Mouse (Mus musculus) forebrain, embryonic 14.5 days (tissue): ENCODE results near the gene Vps13d. TPM values are rescaled to one million over a fixed set of nuclear protein-coding genes. Genes with fewer than 3 reads are reported as not detected.

Source experiments
- ATAC-seq: fragments of 200-750 bp; cut with Nextera tagmentation; 2 replicates; pipeline ENCODE4 v1.8.0; 2017; ENCODE audit warnings: mild to moderate bottlenecking, moderate library complexity
- DNase-seq: peaks from one replicate; pipeline ENCODE4 v3.0.0-alpha.2; 2015; ENCODE audit warnings: low spot score
- H3K27ac ChIP-seq: fragments of 300-500 bp; sonication (generic); 2 replicates; pipeline ENCODE4 v1.5.1; 2014; ENCODE audit warnings: low read depth, mild to moderate bottlenecking, control low read depth, low read length, moderate library complexity
- H3K27me3 ChIP-seq: fragments of 300-500 bp; sonication (generic); replicated peaks from 2 replicates; pipeline ENCODE4 v1.6.1; 2014; ENCODE audit warnings: low read length, control low read depth, mixed read lengths; ENCODE audit not compliant: control insufficient read depth, insufficient read depth
- H3K36me3 ChIP-seq: fragments of 300-500 bp; sonication (generic); 2 replicates; pipeline ENCODE4 v1.6.1; 2014; ENCODE audit warnings: low read length, control low read depth; ENCODE audit not compliant: control insufficient read depth, insufficient read depth
- H3K4me1 ChIP-seq: fragments of 300-500 bp; sonication (generic); 2 replicates; pipeline ENCODE4 v1.6.1; 2014; ENCODE audit warnings: antibody characterized with exemption, low read length, control low read depth; ENCODE audit not compliant: control insufficient read depth, insufficient read depth
- H3K4me2 ChIP-seq: fragments of 300-500 bp; sonication (generic); 2 replicates; pipeline ENCODE4 v1.6.1; 2014; ENCODE audit warnings: mild to moderate bottlenecking, control low read depth, low read length
- H3K4me3 ChIP-seq: fragments of 300-500 bp; sonication (generic); 2 replicates; pipeline ENCODE4 v1.5.1; 2014; ENCODE audit warnings: low read depth, low read length, control low read depth
- H3K9ac ChIP-seq: fragments of 300-500 bp; sonication (generic); 2 replicates; pipeline ENCODE4 v1.6.1; 2014; ENCODE audit warnings: mild to moderate bottlenecking, low read length, control low read depth, moderate library complexity
- H3K9me3 ChIP-seq: fragments of 300-500 bp; sonication (generic); replicated peaks from 2 replicates; pipeline ENCODE4 v1.6.1; 2016; ENCODE audit warnings: low read length, control low read depth, mixed read lengths; ENCODE audit not compliant: control insufficient read depth
- WGBS: fragments of 180-500 bp; shearing (Covaris S2); extraction: QIAGEN DNeasy Blood & Tissue Kit; methylation state at CpG from one replicate; pipeline ENCODE4 v1.1.7; 2014; 5-methylcytosine and 5-hydroxymethylcytosine counted together
- polyA plus RNA-seq: library from polyadenylated mRNA; unstranded; fragments of >200 nt; fragmentation: Nextera tagmentation; extraction: Ambion mirVana; gene quantifications from 2 replicates; pipeline ENCODE4 v1.2.1, GENCODE M21; 2014

Vps13d gene
- polyA plus RNA-seq, 1 experiment from 2014 or later: 9.0 TPM

DNA sequence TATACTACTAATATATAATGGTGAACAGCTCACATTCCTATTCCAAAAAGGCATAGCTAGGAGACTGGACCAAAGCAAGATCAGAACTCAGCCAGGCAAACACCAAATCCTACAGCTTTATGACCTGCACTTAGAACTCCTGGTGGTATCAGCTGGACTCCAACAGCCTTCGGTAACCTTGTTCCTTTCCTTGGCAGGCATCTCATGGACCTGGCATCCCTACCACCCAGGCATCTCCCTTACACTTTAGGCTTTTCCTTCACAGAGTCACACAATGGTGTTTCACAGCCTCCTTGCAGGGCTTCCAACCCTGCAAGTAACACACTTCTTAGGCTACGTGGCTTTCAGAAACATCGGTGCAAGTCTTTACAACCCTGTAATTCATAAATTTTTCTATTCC, 226.4 kb downstream of the Vps13d start:
- WGBS: 89% methylated on average over 3 of the region's 3 CpGs
- no peak for ATAC-seq
- H3K4me3 ChIP-seq: no peak overlapping the region

DNA sequence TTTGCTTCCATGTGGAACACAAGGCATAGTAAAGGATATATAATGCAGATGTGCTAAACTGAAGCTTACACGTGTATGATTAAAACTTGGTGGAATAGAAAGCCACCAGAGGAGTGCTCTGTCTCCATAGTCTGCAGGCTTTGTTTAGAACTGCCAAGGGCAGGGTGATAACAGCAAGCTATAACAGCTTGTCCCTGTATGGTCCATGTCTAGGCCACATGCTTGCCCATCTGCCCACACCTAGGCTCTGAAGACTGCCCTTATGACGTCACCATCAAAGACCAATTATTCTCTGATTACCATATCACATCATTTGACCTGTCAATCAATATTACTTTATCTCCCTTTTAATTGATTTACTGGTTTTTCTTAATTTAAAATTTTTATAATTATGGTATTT, 229.6 kb downstream of the Vps13d start:
- H3K4me3 ChIP-seq: no peak overlapping the region
- WGBS: 79% methylated on average over 2 of the region's 2 CpGs

More for the DNA sequence above, 226.4 kb downstream of the Vps13d start:
- Histone ChIP-seq H3K36me3 (no peaks in the 10 kb centered on the region), H3K27ac (no peak overlapping the region), H3K4me1 (no peaks in the 10 kb centered on the region), H3K9me3 (no peaks in the 10 kb centered on the region), H3K27me3 (no peaks in the 10 kb centered on the region), H3K4me2 (no peak overlapping the region), H3K9ac (no peak overlapping the region)
- no peak for DNase-seq

DNA sequence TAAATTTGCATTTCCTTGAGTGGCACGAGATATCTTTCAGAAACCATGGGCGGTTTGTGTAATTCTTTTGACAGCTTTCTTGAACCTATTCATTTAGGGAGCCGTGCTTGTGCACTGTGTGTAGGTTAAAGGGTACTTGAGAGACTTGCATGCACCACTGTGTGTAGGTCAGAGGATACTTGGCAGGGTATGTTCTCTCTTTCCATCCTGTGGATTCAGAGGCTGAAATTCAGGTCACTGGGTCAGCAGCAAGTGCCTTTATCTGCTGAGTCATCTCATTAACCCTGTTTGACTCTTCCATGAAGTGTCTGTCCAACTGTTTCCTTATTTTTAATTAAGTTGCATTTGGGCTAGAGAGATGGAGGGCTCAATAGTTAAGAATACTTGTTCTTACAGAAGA, 233.1 kb downstream of the Vps13d start:
- Histone ChIP-seq H3K4me2 (no peak overlapping the region), H3K27me3 (no peaks in the 10 kb centered on the region), H3K4me3 (no peak overlapping the region), H3K9ac (no peak overlapping the region), H3K9me3 (no peaks in the 10 kb centered on the region), H3K4me1 (no peaks in the 10 kb centered on the region), H3K27ac (no peak overlapping the region), H3K36me3 (no peaks in the 10 kb centered on the region)
- ATAC-seq: no peak
- 64% methylated on average over 3 of the region's 3 CpGs for WGBS
- no peak for DNase-seq

More for the DNA sequence above, 229.6 kb downstream of the Vps13d start:
- no peaks in the 10 kb centered on the region for H3K4me1 ChIP-seq
- H3K27ac ChIP-seq: no peak overlapping the region
- no peaks in the 10 kb centered on the region for H3K36me3 ChIP-seq
- H3K27me3 ChIP-seq: no peaks in the 10 kb centered on the region
- H3K4me2 ChIP-seq: no peak overlapping the region
- DNase-seq (no peak), ATAC-seq (no peak)
- no peaks in the 10 kb centered on the region for H3K9me3 ChIP-seq
- no peak overlapping the region for H3K9ac ChIP-seq

DNA sequence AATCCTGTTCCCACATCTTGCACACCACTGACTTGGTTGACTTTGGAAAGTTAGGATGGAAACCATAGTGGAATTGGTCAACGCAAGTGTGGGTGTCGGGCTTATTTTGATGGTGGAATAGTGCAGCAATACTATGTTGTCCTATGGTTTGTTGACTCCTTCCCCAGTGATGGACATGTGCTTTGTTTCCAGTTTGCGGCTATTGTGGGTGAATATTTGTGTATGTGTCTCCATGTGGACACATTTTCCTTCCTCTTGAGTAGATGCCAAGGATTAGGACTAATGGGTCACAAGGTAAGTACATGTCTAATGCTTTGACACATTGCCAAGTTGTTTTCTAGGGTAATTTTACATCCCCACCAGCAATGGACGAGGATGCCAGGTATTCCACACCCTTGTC, 233.6 kb downstream of the Vps13d start:
- Histone ChIP-seq H3K9me3 (no peaks in the 10 kb centered on the region), H3K36me3 (no peaks in the 10 kb centered on the region), H3K9ac (no peak overlapping the region), H3K4me2 (no peak overlapping the region), H3K4me1 (no peaks in the 10 kb centered on the region), H3K27me3 (no peaks in the 10 kb centered on the region), H3K4me3 (no peak overlapping the region), H3K27ac (no peak overlapping the region)
- no peak for DNase-seq
- 74% methylated on average over 4 of the region's 4 CpGs for WGBS
- no peak for ATAC-seq

DNA sequence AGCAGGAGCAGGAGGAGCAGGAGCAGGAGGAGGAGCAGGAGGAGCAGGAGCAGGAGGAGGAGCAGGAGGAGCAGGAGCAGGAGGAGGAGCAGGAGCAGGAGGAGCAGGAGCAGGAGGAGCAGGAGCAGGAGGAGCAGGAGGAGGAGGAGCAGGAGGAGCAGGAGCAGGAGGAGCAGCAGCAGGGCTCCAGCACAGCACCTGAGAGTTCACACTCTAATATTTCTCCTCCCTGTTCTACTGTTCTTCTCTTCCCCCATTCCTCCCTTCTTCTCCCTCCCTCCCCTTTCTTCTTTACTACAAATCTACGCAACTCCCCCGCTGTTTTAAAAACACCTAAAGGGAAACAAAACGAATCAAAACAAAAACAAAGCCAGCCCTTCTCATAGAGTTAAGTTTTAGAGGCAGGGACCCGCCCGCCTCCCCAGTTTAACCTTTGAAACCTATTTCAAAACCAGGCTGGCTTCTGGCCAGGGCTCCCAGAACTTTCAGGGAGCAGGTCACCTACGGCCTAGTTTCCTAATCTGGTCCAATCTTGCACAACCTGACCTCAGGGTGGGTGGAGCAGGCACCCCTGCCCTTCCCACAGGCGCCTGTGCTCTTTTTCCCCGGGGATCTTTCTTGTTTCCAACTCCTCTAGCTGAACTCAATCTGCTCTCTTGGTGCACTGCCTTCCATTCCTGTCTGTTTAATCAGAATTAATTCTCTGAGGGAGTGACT, 234.5 kb downstream of the Vps13d start:
- DNase-seq: no peak
- no peak overlapping the region for H3K4me3 ChIP-seq
- no peaks in the 10 kb centered on the region for H3K36me3 ChIP-seq
- no peak overlapping the region for H3K9ac ChIP-seq
- no peak for ATAC-seq
- no peaks in the 10 kb centered on the region for H3K4me1 ChIP-seq
- no peak overlapping the region for H3K4me2 ChIP-seq
- no peak overlapping the region for H3K27ac ChIP-seq
- no peaks in the 10 kb centered on the region for H3K9me3 ChIP-seq
- WGBS: 51% methylated on average over 8 of the region's 8 CpGs
- no peaks in the 10 kb centered on the region for H3K27me3 ChIP-seq

DNA sequence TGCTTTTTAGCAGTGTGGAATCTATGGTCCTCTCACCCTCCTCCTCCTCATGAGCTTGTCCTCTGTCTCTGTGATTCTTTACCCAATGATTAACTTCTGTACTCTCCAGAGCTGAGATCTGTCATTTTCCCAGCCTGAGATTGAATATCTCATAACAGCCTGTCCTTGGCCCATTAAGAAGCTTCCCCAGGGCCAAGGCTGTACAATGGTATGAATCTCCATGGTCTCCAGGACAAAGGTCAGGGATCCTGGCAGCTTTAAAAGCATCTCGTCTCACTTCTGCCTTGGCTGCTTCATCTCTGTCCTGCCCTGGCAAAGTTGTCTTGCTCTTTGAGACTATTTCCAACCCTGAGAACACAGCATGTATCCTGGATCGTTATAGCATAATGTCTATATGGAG, 237.1 kb downstream of the Vps13d start:
- Histone ChIP-seq H3K36me3 (no peaks in the 10 kb centered on the region), H3K27ac (no peak overlapping the region), H3K9ac (no peak overlapping the region), H3K27me3 (no peaks in the 10 kb centered on the region), H3K9me3 (no peaks in the 10 kb centered on the region), H3K4me3 (no peak overlapping the region), H3K4me1 (no peaks in the 10 kb centered on the region), H3K4me2 (no peak overlapping the region)
- DNase-seq: no peak
- 83% methylated on average over 2 of the region's 2 CpGs for WGBS
- ATAC-seq: no peak

DNA sequence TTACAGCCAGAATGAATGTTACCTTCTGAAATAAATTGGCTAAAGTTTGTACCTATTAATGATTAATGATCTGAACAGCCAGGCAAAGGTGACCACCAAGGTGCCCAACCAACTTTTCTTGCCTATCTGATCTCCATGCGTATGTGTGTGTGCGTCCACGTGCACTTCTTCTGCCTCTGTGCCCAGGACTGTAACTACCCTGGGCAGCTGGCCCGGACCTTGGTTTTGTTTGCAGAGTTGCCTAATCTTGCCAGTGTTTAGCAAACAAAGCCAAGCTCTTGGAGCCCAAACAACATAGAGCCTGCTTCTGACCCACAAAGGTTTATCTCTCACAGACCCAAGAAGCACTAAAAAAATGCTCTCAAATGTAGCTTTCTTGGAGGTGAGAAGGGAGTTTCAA, 237.6 kb downstream of the Vps13d start:
- H3K4me3 ChIP-seq: no peak overlapping the region
- H3K4me2 ChIP-seq: no peak overlapping the region
- WGBS: 84% methylated on average over 4 of the region's 4 CpGs
- ATAC-seq: no peak
- no peaks in the 10 kb centered on the region for H3K9me3 ChIP-seq
- H3K27me3 ChIP-seq: no peaks in the 10 kb centered on the region
- DNase-seq: no peak
- no peak overlapping the region for H3K27ac ChIP-seq
- no peaks in the 10 kb centered on the region for H3K4me1 ChIP-seq
- no peak overlapping the region for H3K9ac ChIP-seq
- H3K36me3 ChIP-seq: no peaks in the 10 kb centered on the region

DNA sequence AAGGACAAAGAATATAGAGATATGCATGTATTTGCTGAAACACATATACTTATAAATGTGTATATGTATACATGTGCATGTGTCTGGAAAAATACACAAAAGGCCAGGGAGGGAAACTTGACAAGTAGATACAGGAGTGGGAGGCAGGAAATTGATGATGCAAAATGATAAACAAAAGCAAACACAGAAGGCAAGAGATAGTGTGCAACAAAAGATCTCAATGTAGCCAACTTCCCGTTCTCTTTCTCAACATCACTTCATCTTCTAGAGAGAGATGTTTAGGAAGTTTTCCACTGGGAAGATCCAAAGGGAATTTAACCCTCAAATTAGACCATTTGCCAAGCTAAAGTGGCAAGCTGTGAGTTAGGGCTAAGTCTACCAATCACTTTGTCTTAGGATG, 238.5 kb downstream of the Vps13d start:
- Histone ChIP-seq H3K36me3 (no peaks in the 10 kb centered on the region), H3K9me3 (no peaks in the 10 kb centered on the region), H3K4me3 (no peak overlapping the region), H3K27me3 (no peaks in the 10 kb centered on the region), H3K4me1 (no peaks in the 10 kb centered on the region), H3K27ac (no peak overlapping the region), H3K9ac (no peak overlapping the region), H3K4me2 (no peak overlapping the region)
- DNase-seq (no peak), ATAC-seq (no peak)
- WGBS: 73% methylated on average over 1 of the region's 1 CpGs

DNA sequence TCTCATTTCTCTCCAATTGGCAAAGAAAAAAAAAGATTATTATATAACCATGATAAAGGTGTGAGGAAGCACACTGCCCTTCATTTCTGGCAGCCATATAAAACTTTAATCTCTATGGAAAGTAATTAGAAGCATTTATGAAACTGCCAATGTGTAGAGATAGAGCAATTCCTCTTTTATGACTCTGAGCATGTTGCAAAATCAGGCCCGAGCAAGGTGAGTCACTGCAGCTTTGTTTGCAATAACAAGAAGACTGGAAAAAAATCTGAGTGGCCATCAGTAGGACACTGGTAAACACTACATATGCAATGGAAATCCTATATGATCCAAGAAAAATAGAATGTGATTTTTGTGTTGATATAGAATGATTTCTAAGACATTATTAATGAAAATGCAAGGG, 238.9 kb downstream of the Vps13d start:
- no peaks in the 10 kb centered on the region for H3K27me3 ChIP-seq
- no peak overlapping the region for H3K27ac ChIP-seq
- H3K4me3 ChIP-seq: no peak overlapping the region
- H3K9me3 ChIP-seq: no peaks in the 10 kb centered on the region
- no peak overlapping the region for H3K4me2 ChIP-seq
- no peak for DNase-seq
- WGBS: 85% methylated on average over 1 of the region's 1 CpGs
- no peaks in the 10 kb centered on the region for H3K36me3 ChIP-seq
- ATAC-seq: no peak
- no peak overlapping the region for H3K9ac ChIP-seq
- no peaks in the 10 kb centered on the region for H3K4me1 ChIP-seq
